Mouse (Mus musculus): ENCODE measurements around the gene Rpl34. TPM values are rescaled to one million over a fixed set of nuclear protein-coding genes. Genes with fewer than 3 reads are reported as not detected.

Gene Rpl34
- polyA plus RNA-seq (2015; fragmentation: Illumina TruSeq; extraction: RNeasy Lipid Tissue Mini Kit (QIAGEN cat#74804); ENCODE audit: insufficient read depth, low replicate concordance) = 1,648 TPM

DNA sequence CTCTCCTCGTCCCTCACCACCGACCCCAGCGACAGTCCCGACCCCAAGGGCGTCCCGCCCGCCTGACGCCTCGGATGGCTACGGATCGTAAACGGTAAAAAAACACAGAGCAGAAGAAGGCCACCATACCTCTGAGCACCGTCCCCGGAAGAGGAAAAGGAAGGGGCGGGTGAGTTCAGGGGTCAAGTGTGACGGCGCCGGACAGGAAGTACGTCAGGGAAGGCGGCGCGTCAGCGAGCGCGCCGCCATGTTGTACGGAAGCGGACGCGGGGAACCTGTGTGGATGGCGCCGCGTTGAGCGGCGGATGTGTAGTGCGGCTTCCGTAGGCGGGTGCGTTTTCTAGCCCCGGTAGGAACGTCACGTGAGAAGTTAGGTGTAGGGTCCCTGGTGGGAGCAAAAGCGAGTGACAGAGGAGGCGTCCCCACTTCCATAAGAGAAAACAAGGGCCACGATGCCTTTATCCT, at the start of gene Rpl34:
Gene Rpl34, minus strand, starts transcription at position 210 of the 465 bp plus-strand sequence.

GRCm38 (mm10) chr3:130708967-130709924, 21.0 kb downstream of the Rpl34 start, which contains the start of gene Ostc:
Ostc (minus strand) TSS chr3:130709444.

Other genes starting within 250 kb of the Rpl34 start
- gene Etnppl, start 113.0 kb downstream of the Rpl34 start, polyA plus RNA-seq (2015; fragmentation: Illumina TruSeq; extraction: RNeasy Lipid Tissue Mini Kit (QIAGEN cat#74804); ENCODE audit: insufficient read depth, low replicate concordance) = not detected
- gene Ostc, start 21.0 kb downstream of the Rpl34 start, polyA plus RNA-seq (2015; fragmentation: Illumina TruSeq; extraction: RNeasy Lipid Tissue Mini Kit (QIAGEN cat#74804); ENCODE audit: insufficient read depth, low replicate concordance) = 163 TPM

Data from spleen, adult 10 weeks (tissue).